Mouse (Mus musculus) spleen, adult 2 months (tissue): ENCODE measurements around the gene Prpsap1. TPM values are rescaled to one million over a fixed set of nuclear protein-coding genes. Genes with fewer than 3 reads are reported as not detected.
"Not testable (repeated sequence)": the region's sequence is repeated elsewhere in the genome, so short reads cannot be mapped to it uniquely, and the experiment has no call there.

Experiments used
- DNase-seq, 2 experiments: peaks; one replicate each; pipeline versions ENCODE4 v3.0.0 to v3.0.0-alpha.2; 2012 to 2021; ENCODE audit warnings: low spot score in 2 of 2, low read depth in 1 of 2
- H3K27ac ChIP-seq: fragments of 200-500 bp; 2 replicates; pipeline ENCODE4 v1.5.1; 2012; ENCODE audit warnings: low read length, inconsistent platforms; ENCODE audit not compliant: insufficient read depth
- H3K27me3 ChIP-seq: fragments of 200-500 bp; 2 replicates; pipeline ENCODE4 v1.6.1; 2012; ENCODE audit warnings: mild to moderate bottlenecking, moderate library complexity, low read length, inconsistent platforms; ENCODE audit not compliant: control insufficient read depth, insufficient read depth
- H3K36me3 ChIP-seq: fragments of 200-500 bp; 2 replicates; pipeline ENCODE4 v1.6.1; 2012; ENCODE audit warnings: mild to moderate bottlenecking, low read length, inconsistent platforms; ENCODE audit not compliant: control insufficient read depth, insufficient read depth
- H3K4me1 ChIP-seq: fragments of 200-500 bp; 2 replicates; pipeline ENCODE4 v1.6.1; 2011; ENCODE audit warnings: inconsistent platforms; ENCODE audit not compliant: control insufficient read depth, insufficient read depth, insufficient read length
- H3K4me3 ChIP-seq: fragments of 200-500 bp; 2 replicates; pipeline ENCODE4 v1.5.1; 2011; ENCODE audit warnings: mild to moderate bottlenecking, inconsistent platforms; ENCODE audit not compliant: insufficient read depth, insufficient read length; ENCODE audit errors: extremely low read depth
- CTCF ChIP-seq: fragments of 200-500 bp; IDR thresholded peaks from 2 replicates; pipeline ENCODE4 v1.5.1; 2011; ENCODE audit warnings: mild to moderate bottlenecking, inconsistent platforms; ENCODE audit not compliant: insufficient read depth, insufficient read length, insufficient replicate concordance; ENCODE audit errors: extremely low read depth
- POLR2A ChIP-seq: fragments of 200-500 bp; IDR thresholded peaks from 2 replicates; pipeline ENCODE4 v1.6.1; 2011; ENCODE audit warnings: low read depth, low read length, inconsistent platforms
- WGBS: fragments of 180-500 bp; shearing (Covaris S2); methylation state at CpG from one replicate; pipeline ENCODE4 v1.1.7; 2018; 5-methylcytosine and 5-hydroxymethylcytosine counted together
- polyA plus RNA-seq: library from polyadenylated mRNA; depleted of rRNA; stranded (reverse); fragments of >200 nt; gene quantifications from 2 replicates; pipeline ENCODE4 v1.2.3, GENCODE M21; 2012

The Prpsap1 gene
- polyA plus RNA-seq, 1 experiment, result 62.1 TPM

- 94% methylated on average over 15 of the region's 15 CpGs for whole genome bisulfite sequencing
- DNase-seq, result no peak
- no peaks in the 10 kb centered on the region for H3K4me1 ChIP-seq
- no peak overlapping the region for H3K27ac ChIP-seq
- TF ChIP-seq POLR2A (no peak), CTCF (no peak)
- H3K4me3 ChIP-seq, result no peak overlapping the region
- H3K36me3 ChIP-seq, result peaks cover 55% of the 10 kb centered on the region
- H3K27me3 ChIP-seq, result no peaks in the 10 kb centered on the region
These were observed 16.7 kb downstream of the Prpsap1 start for GRCm38 (mm10) chr11:116477160-116477759.

GRCm38 (mm10) chr11:116476696-116477095 is 17.3 kb downstream of the Prpsap1 start:
- no peak overlapping the region for H3K27ac ChIP-seq
- no peaks in the 10 kb centered on the region for H3K4me1 ChIP-seq
- H3K36me3 ChIP-seq, result peaks cover 55% of the 10 kb centered on the region
- DNase-seq, result no peak
- TF ChIP-seq POLR2A, result no peak
- no peak for TF ChIP-seq CTCF
- no peak overlapping the region for H3K4me3 ChIP-seq
- 96% methylated on average over 6 of the region's 6 CpGs for WGBS
- no peaks in the 10 kb centered on the region for H3K27me3 ChIP-seq

- Histone ChIP-seq H3K27me3 (no peaks in the 10 kb centered on the region), H3K27ac (no peak overlapping the region), H3K4me1 (no peaks in the 10 kb centered on the region), H3K36me3 (peaks cover 58% of the 10 kb centered on the region), H3K4me3 (no peak overlapping the region)
- TF ChIP-seq CTCF, result no peak
- 88% methylated on average over 10 of the region's 10 CpGs for WGBS
- DNase-seq, result no peak
These were observed 18.0 kb downstream of the Prpsap1 start for GRCm38 (mm10) chr11:116476041-116476440.

- Histone ChIP-seq H3K36me3 (peaks cover 49% of the 10 kb centered on the region), H3K4me1 (no peaks in the 10 kb centered on the region), H3K4me3 (no peak overlapping the region), H3K27ac (no peak overlapping the region), H3K27me3 (no peaks in the 10 kb centered on the region)
- no peak for DNase-seq
- WGBS, result 86% methylated on average over 4 of the region's 4 CpGs
- TF ChIP-seq CTCF (no peak), POLR2A (no peak)
These were observed 21.7 kb downstream of the Prpsap1 start for GRCm38 (mm10) chr11:116472275-116472674.

GRCm38 (mm10) chr11:116470896-116471295 is 23.1 kb downstream of the Prpsap1 start:
- Histone ChIP-seq H3K4me1 (no peaks in the 10 kb centered on the region), H3K27ac (no peak overlapping the region), H3K4me3 (no peak overlapping the region), H3K36me3 (peaks cover 38% of the 10 kb centered on the region), H3K27me3 (no peaks in the 10 kb centered on the region)
- 91% methylated on average over 4 of the region's 4 CpGs for WGBS
- no peak for DNase-seq
- TF ChIP-seq CTCF (no peak), POLR2A (no peak)

- Histone ChIP-seq H3K36me3 (peaks cover 33% of the 10 kb centered on the region), H3K4me3 (no peak overlapping the region), H3K27me3 (no peaks in the 10 kb centered on the region), H3K27ac (no peak overlapping the region), H3K4me1 (no peaks in the 10 kb centered on the region)
- WGBS, result 96% methylated on average over 3 of the region's 3 CpGs
- DNase-seq, result no peak
- TF ChIP-seq CTCF (no peak), POLR2A (no peak)
These were observed 23.8 kb downstream of the Prpsap1 start for GRCm38 (mm10) chr11:116470249-116470648.

GRCm38 (mm10) chr11:116468338-116468737 is 25.7 kb downstream of the Prpsap1 start:
- not testable (repeated sequence) for H3K27me3 ChIP-seq, H3K27ac ChIP-seq, DNase-seq, H3K4me3 ChIP-seq, H3K4me1 ChIP-seq
- H3K36me3 ChIP-seq, result peaks cover 25% of the 10 kb centered on the region
- 67% methylated on average over 3 of the region's 3 CpGs for WGBS
